In the genomic region with DNA sequence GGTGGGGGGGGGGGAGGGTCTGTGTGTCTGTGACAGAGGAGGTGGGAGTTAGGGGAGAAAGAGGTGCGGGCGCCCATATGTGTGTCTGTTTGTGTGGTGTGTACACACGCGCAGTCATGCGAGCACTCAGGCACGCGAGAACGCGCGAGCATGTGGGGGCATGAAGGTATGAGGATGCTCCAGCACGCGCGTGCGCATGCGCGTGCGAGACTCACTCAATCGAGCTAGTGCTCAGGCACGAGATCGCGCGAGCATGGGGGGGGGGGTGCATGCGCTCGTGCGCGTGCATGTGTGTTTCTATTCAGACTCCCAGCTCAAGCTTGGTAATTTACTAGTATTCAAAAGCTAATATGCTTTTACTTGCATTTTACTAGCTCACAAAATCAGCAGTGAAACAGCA, we compare ENCODE assay signal across 8 mouse cellular contexts. TPM values are rescaled to one million over a fixed set of nuclear protein-coding genes. Genes with fewer than 3 reads are reported as not detected.
DNase-seq lines count a peak whose midpoint lies in the region; ATAC-seq and TF ChIP-seq lines count a peak whose summit lies in the region.

No protein-coding gene starts in this region.

- peak; percentile 44; the same call in 1 of the 2 replicates for TF ChIP-seq POLR2A in cortical plate, adult 2 months (IDR thresholded peaks at IDR 0.05; ENCODE audit: extremely low read depth, insufficient read depth, low read length)

- no peak overlapping the region for H3K9ac ChIP-seq in kidney, embryonic 14.5 days (ENCODE audit: low read depth, low read length)
- peak overlapping the region; percentile 34; the same call in 1 of the 2 replicates for H3K9ac ChIP-seq in liver, embryonic 11.5 days (ENCODE audit: low read depth, low read length)

- WGBS in heart, embryonic 10.5 days, result 42% methylated on average over 26 of the region's 26 CpGs
- 65% methylated on average over 26 of the region's 26 CpGs for WGBS in kidney, embryonic 14.5 days
- 39% methylated on average over 26 of the region's 26 CpGs for WGBS in liver, embryonic 11.5 days

- H3K9me3 ChIP-seq in heart, embryonic 10.5 days, result no peaks in the 10 kb centered on the region
- no peaks in the 10 kb centered on the region for H3K9me3 ChIP-seq in kidney, embryonic 14.5 days (ENCODE audit: control insufficient read depth, low read length)
- H3K9me3 ChIP-seq in liver, embryonic 11.5 days (ENCODE audit: control insufficient read depth, low read length), result no peaks in the 10 kb centered on the region

- peak; percentile 23 to 27 for DNase-seq in urinary bladder, adult 18-20 months (ENCODE audit: low spot score in 2 of 2)
- DNase-seq in urinary bladder, postnatal 10 days (ENCODE audit: low spot score), result no peak
- DNase-seq in heart, embryonic 10.5 days (ENCODE audit: low spot score), result peak; percentile 87
- peak; percentile 78 for DNase-seq in liver, embryonic 11.5 days (ENCODE audit: low spot score)
- peak; percentile 69 for DNase-seq in neural tube, embryonic 10.5 days (ENCODE audit: extremely low spot score, low spot score)
- DNase-seq in telencephalon, adult 2 months (ENCODE audit: low read depth, low spot score), result peak; percentile 88

- no peaks in the 10 kb centered on the region for H3K36me3 ChIP-seq in heart, embryonic 10.5 days
- no peaks in the 10 kb centered on the region for H3K36me3 ChIP-seq in kidney, embryonic 14.5 days (ENCODE audit: control insufficient read depth, insufficient read depth, low read length)
- H3K36me3 ChIP-seq in liver, embryonic 11.5 days (ENCODE audit: control insufficient read depth, insufficient read depth, low read length), result no peaks in the 10 kb centered on the region

- H3K27me3 ChIP-seq in heart, embryonic 10.5 days (ENCODE audit: insufficient read depth, poor library complexity, severe bottlenecking), result no peaks in the 10 kb centered on the region
- no peaks in the 10 kb centered on the region for H3K27me3 ChIP-seq in kidney, embryonic 14.5 days (ENCODE audit: control insufficient read depth, insufficient read depth, low read length)
- no peaks in the 10 kb centered on the region for H3K27me3 ChIP-seq in liver, embryonic 11.5 days (replicated peaks; ENCODE audit: control insufficient read depth, insufficient read depth, low read length)

- peak overlapping the region; percentile 68 for H3K4me3 ChIP-seq in cortical plate, adult 2 months (ENCODE audit: insufficient read depth, low read length)
- H3K4me3 ChIP-seq in heart, embryonic 10.5 days, result peak overlapping the region; percentile 55
- peak overlapping the region; percentile 31 for H3K4me3 ChIP-seq in kidney, embryonic 14.5 days (ENCODE audit: low read length)
- peak overlapping the region; percentile 43 for H3K4me3 ChIP-seq in liver, embryonic 11.5 days (ENCODE audit: low read depth, low read length)

- peak overlapping the region; percentile 46 for H3K4me2 ChIP-seq in kidney, embryonic 14.5 days (replicated peaks; ENCODE audit: low read depth, low read length)
- H3K4me2 ChIP-seq in liver, embryonic 11.5 days, result peak overlapping the region; percentile 69

- H3K27ac ChIP-seq in cortical plate, adult 2 months (ENCODE audit: insufficient read depth, low read length), result no peak overlapping the region
- H3K27ac ChIP-seq in heart, embryonic 10.5 days, result peak overlapping the region; percentile 76
- no peak overlapping the region for H3K27ac ChIP-seq in kidney, embryonic 14.5 days (ENCODE audit: low read depth, low read length)
- no peak overlapping the region; the same call in 1 of the 2 replicates for H3K27ac ChIP-seq in liver, embryonic 11.5 days (ENCODE audit: low read depth, low read length)

- peaks cover 2% of the 10 kb centered on the region; the same call in 1 of the 2 replicates for H3K4me1 ChIP-seq in cortical plate, adult 2 months (ENCODE audit: control insufficient read depth, insufficient read depth, low read length)
- 0 out of 2 replicates have a peak, but pooled peaks cover 4% of the 10 kb centered on the region for H3K4me1 ChIP-seq in heart, embryonic 10.5 days
- no peaks in the 10 kb centered on the region for H3K4me1 ChIP-seq in kidney, embryonic 14.5 days (ENCODE audit: control insufficient read depth, insufficient read depth, low read length)
- H3K4me1 ChIP-seq in liver, embryonic 11.5 days (replicated peaks; ENCODE audit: control insufficient read depth, insufficient read depth, low read length), result 0 out of 2 replicates have a peak, but pooled peaks cover 4% of the 10 kb centered on the region

- TF ChIP-seq CTCF in cortical plate, adult 2 months (IDR thresholded peaks at IDR 0.05; ENCODE audit: extremely low read depth, insufficient read depth, low read length), result no peak

- 0 out of 2 replicates have a peak, but pooled peaks have one; percentile 28 for ATAC-seq in kidney, embryonic 14.5 days (ENCODE audit: low FRiP score, low TSS enrichment)
- ATAC-seq in liver, embryonic 11.5 days (replicated peaks; ENCODE audit: low FRiP score), result no peak; the same call in 1 of the 2 replicates

RNA-seq across cellular contexts. Expression of a gene that starts 1.9 kb away (rescaled TPM):
- 211 and 247 TPM in 2 replicates for polyA plus RNA-seq in cortical plate, adult 2 months (2012; rRNA removed)
- 5.2 and 6.5 TPM in 2 replicates for polyA plus RNA-seq in heart, embryonic 10.5 days (2016; fragmentation: Nextera tagmentation; extraction: Ambion mirVana)
- polyA plus RNA-seq in kidney, embryonic 14.5 days (2014; fragmentation: Nextera tagmentation; extraction: Ambion mirVana), result 7.5 and 11.0 TPM in 2 replicates
- 6.9 and 7.4 TPM in 2 replicates for polyA plus RNA-seq in liver, embryonic 11.5 days (2014; fragmentation: Nextera tagmentation; extraction: Ambion mirVana)

Comparison
In these comparisons a context has a peak if more than half of its experiments do, and no peak if none do; other contexts are left out.
1. RNA of a gene that starts 1.9 kb away (polyA plus RNA-seq): 211 to 247 TPM in cortical plate, adult 2 months; 7.5 to 11.0 TPM in kidney, embryonic 14.5 days, 6.9 to 7.4 TPM in liver, embryonic 11.5 days and 5.2 to 6.5 TPM in heart, embryonic 10.5 days; every median in the first group is over 10 times any median in the second.
2. Peak in every context shown above with its lines, with median percentiles within 50 percentile points of each other: H3K4me3 ChIP-seq.